Mouse (Mus musculus): Measurements from ENCODE around the gene Hmgcs2. TPM values are rescaled to one million over a fixed set of nuclear protein-coding genes. Genes with fewer than 3 reads are reported as not detected.

The Hmgcs2 gene
- polyA plus RNA-seq, 1 experiment from 2014 or later = 3.8 TPM

DNA sequence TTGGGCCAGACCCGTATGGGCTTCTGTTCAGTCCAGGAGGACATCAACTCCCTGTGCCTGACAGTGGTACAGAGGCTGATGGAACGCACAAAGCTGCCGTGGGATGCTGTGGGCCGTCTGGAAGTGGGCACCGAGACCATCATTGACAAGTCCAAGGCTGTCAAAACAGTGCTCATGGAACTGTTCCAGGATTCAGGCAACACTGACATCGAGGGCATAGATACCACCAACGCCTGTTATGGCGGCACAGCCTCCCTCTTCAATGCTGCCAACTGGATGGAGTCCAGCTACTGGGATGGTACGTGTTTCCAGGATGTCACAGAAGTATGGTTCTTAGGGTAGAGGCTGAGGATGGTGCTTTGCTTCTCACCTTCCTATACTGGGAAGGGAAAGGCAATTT lies 10.8 kb downstream of the Hmgcs2 start:
- no peaks in the 10 kb centered on the region for H3K36me3 ChIP-seq
- H3K4me3 ChIP-seq = no peak overlapping the region
- H3K4me1 ChIP-seq (replicated peaks) = no peaks in the 10 kb centered on the region
- DNase-seq (ENCODE audit: low spot score) = no peak
- H3K9me3 ChIP-seq = peaks cover 4% of the 10 kb centered on the region
- H3K27ac ChIP-seq = no peak overlapping the region
- no peaks in the 10 kb centered on the region for H3K27me3 ChIP-seq (ENCODE audit: insufficient read depth, poor library complexity, severe bottlenecking)
- 93% methylated on average over 9 of the region's 9 CpGs for WGBS

GRCm38 (mm10) chr3:98295965-98296364 lies 15.7 kb downstream of the Hmgcs2 start:
- H3K4me3 ChIP-seq = no peak overlapping the region
- WGBS = 58% methylated on average over 10 of the region's 10 CpGs
- no peak for DNase-seq (ENCODE audit: low spot score)
- no peaks in the 10 kb centered on the region for H3K36me3 ChIP-seq
- H3K9me3 ChIP-seq = no peaks in the 10 kb centered on the region; the same call in 1 of the 2 replicates
- H3K27me3 ChIP-seq (ENCODE audit: insufficient read depth, poor library complexity, severe bottlenecking) = no peaks in the 10 kb centered on the region
- no peak overlapping the region for H3K27ac ChIP-seq
- H3K4me1 ChIP-seq (replicated peaks) = no peaks in the 10 kb centered on the region

DNA sequence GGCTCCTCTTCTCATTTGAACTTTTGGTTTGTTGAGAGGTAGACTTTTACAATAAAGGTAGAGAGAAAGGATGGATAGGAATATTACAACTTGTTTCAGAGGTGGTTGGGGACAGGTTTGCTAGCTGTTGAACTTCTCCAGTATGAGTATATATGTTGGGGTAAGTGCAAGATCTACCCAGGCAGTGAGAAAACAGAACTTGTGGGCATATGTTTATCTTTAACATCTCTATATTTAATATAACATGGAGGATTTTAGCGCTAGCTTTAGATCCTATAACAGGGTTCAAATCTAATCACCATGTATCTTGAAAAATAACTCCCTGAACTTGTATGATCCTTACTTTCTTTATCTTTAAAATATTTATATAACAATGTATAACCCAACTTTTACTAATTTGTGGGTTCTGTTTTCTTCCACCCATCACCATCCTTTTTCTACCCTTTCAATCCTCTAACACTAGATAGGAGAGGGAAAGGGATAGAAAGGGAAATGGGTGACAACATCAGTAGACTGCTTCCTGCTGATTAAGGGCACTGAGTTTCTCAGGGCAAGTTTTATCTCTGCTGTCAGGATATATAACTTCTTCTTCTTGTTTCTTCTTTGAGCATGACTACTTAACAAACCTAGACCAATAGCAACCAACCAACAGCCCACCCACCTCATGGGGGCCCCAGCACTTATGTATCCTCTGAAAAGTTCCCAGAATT lies 19.3 kb downstream of the Hmgcs2 start:
- no peak for DNase-seq (ENCODE audit: low spot score)
- no peak overlapping the region for H3K27ac ChIP-seq
- H3K9me3 ChIP-seq = 0 out of 2 replicates have a peak, but pooled peaks cover 2% of the 10 kb centered on the region
- H3K4me3 ChIP-seq = no peak overlapping the region
- 90% methylated on average over 1 of the region's 1 CpGs for WGBS
- 0 out of 2 replicates have a peak, but pooled peaks cover 3% of the 10 kb centered on the region for H3K36me3 ChIP-seq
- H3K4me1 ChIP-seq (replicated peaks) = no peaks in the 10 kb centered on the region
- H3K27me3 ChIP-seq (ENCODE audit: insufficient read depth, poor library complexity, severe bottlenecking) = no peaks in the 10 kb centered on the region

DNA sequence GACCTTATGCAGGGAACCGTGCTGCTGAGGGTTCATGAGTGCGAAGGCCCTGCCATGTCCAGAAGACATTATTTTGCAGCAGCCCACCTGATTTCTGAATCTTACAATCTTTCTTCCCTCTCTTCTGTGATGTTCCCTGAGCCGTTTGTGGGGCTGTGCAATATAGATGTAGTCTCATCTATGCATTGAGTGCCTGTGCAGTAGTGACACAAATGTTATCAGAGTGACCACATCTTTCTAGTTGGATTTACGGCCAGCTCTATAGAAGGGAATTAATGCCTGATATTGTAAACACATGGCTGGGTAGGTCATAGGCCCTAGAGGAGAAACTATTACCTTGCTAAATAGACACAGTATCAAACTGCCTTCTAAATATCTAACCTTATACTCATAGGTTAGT lies 20.0 kb downstream of the Hmgcs2 start:
- DNase-seq (ENCODE audit: low spot score) = no peak
- Histone ChIP-seq H3K4me3 (no peak overlapping the region), H3K9me3 (0 out of 2 replicates have a peak, but pooled peaks cover 2% of the 10 kb centered on the region), H3K27me3 (ENCODE audit: insufficient read depth, poor library complexity, severe bottlenecking) (no peaks in the 10 kb centered on the region), H3K27ac (no peak overlapping the region), H3K4me1 (replicated peaks) (no peaks in the 10 kb centered on the region), H3K36me3 (0 out of 2 replicates have a peak, but pooled peaks cover 3% of the 10 kb centered on the region)
- 89% methylated on average over 4 of the region's 4 CpGs for WGBS

DNA sequence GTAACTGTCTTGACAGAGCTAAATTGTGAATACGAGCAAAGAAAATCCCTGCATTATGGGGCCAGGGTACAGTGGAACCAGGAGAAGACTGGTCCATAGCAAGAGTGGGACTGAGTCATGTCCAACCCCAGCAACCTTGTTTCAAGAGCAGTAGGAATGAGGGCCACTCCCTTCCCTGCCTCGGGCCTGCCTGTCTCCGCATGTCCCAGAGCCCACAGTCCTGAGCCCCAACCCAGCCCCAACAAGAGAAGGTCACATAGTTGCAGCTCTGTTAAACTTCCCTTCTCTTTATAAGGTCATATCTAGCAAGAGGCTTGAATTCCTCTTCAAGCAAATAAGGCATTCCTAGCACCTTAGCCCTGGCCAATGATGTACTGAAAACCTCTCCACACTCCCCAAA lies 21.5 kb downstream of the Hmgcs2 start:
- DNase-seq (ENCODE audit: low spot score) = no peak
- WGBS = 86% methylated on average over 3 of the region's 3 CpGs
- no peak overlapping the region for H3K27ac ChIP-seq
- H3K4me1 ChIP-seq (replicated peaks) = no peaks in the 10 kb centered on the region
- 0 out of 2 replicates have a peak, but pooled peaks cover 2% of the 10 kb centered on the region for H3K9me3 ChIP-seq
- H3K27me3 ChIP-seq (ENCODE audit: insufficient read depth, poor library complexity, severe bottlenecking) = no peaks in the 10 kb centered on the region
- 0 out of 2 replicates have a peak, but pooled peaks cover 3% of the 10 kb centered on the region for H3K36me3 ChIP-seq
- H3K4me3 ChIP-seq = no peak overlapping the region

DNA sequence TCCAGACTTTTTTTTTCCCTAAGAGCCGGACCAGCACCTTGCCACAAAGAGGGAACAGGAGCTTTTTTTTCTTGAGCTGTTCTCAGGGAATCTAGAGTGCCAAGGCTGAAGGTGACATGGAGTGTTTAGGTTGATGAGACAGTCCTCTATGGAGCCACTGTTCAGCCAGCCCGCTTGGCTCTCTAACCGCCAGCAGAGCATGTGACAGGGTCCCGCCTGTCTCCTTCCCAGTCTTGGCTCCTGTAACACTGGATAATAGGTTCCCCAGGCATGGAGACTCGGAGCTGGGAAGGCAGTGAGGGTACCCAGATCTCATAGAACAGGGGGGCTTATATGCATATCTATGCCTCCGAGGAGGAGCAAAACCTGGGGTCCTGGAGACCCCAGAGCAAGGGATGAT lies 28.4 kb downstream of the Hmgcs2 start:
- peaks cover 12% of the 10 kb centered on the region for H3K36me3 ChIP-seq
- 0 out of 2 replicates have a peak, but pooled peaks cover 4% of the 10 kb centered on the region for H3K4me1 ChIP-seq (replicated peaks)
- no peak overlapping the region for H3K4me3 ChIP-seq
- no peak for DNase-seq (ENCODE audit: low spot score)
- no peaks in the 10 kb centered on the region for H3K9me3 ChIP-seq
- no peaks in the 10 kb centered on the region for H3K27me3 ChIP-seq (ENCODE audit: insufficient read depth, poor library complexity, severe bottlenecking)
- 87% methylated on average over 6 of the region's 6 CpGs for WGBS
- no peak overlapping the region for H3K27ac ChIP-seq

GRCm38 (mm10) chr3:98310456-98310855 lies 30.2 kb downstream of the Hmgcs2 start:
- 86% methylated on average over 1 of the region's 1 CpGs for WGBS
- Histone ChIP-seq H3K4me3 (no peak overlapping the region), H3K4me1 (replicated peaks) (0 out of 2 replicates have a peak, but pooled peaks cover 5% of the 10 kb centered on the region), H3K27ac (no peak overlapping the region), H3K27me3 (ENCODE audit: insufficient read depth, poor library complexity, severe bottlenecking) (no peaks in the 10 kb centered on the region), H3K9me3 (no peaks in the 10 kb centered on the region), H3K36me3 (peaks cover 30% of the 10 kb centered on the region)
- DNase-seq (ENCODE audit: low spot score) = no peak

DNA sequence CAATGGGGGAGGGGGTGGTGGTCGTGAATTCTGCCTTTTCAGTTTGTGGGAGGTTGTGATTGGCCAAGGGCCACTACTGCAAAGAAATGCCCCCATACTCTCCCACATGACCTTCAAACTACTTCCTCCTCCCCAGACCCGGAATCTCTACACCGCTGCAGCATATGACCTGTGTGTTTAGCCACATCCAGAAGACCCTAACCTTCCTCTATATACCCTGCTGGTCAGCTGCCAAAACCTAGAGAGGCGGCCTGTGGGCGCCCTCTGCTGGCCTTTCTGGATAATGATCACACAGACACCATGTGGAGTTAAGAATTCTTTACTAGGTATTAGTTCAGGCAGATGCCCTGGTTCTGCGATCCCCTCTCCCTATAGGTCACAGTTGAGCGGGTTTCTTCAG lies 32.6 kb downstream of the Hmgcs2 start:
- no peaks in the 10 kb centered on the region for H3K9me3 ChIP-seq
- no peak overlapping the region for H3K4me3 ChIP-seq
- DNase-seq (ENCODE audit: low spot score) = peak; percentile 70
- no peak overlapping the region for H3K27ac ChIP-seq
- 37% methylated on average over 7 of the region's 7 CpGs for WGBS
- no peaks in the 10 kb centered on the region for H3K27me3 ChIP-seq (ENCODE audit: insufficient read depth, poor library complexity, severe bottlenecking)
- H3K4me1 ChIP-seq (replicated peaks) = peaks cover 13% of the 10 kb centered on the region
- peaks cover 51% of the 10 kb centered on the region for H3K36me3 ChIP-seq

- H3K9me3 ChIP-seq = no peaks in the 10 kb centered on the region
- peaks cover 20% of the 10 kb centered on the region for H3K4me1 ChIP-seq (replicated peaks)
- 81% methylated on average over 9 of the region's 9 CpGs for WGBS
- no peak overlapping the region for H3K4me3 ChIP-seq
- H3K27me3 ChIP-seq (ENCODE audit: insufficient read depth, poor library complexity, severe bottlenecking) = no peaks in the 10 kb centered on the region
- DNase-seq (ENCODE audit: low spot score) = no peak
- H3K36me3 ChIP-seq = peaks cover 58% of the 10 kb centered on the region
- H3K27ac ChIP-seq = no peak overlapping the region
Measured at GRCm38 (mm10) chr3:98313294-98314155, 33.3 kb downstream of the Hmgcs2 start.

DNA sequence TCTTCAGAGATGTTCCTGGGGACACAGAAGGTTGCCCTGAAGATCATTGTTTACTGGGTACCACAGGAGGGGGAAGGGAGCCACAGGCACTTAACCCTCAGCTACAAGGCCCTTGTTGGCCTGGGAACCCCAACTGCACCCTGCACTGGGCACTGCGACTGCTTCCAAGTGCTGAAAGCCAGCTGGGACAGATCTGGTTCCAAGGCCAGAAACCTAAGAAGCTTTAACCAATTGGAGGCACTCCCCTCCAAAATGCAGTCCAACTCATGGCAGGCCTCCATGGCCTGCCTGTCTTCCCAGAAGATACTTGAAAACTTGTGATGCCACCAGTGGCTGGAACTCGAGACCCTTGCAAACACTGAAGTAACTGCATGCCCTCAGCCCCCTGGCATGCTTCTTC lies 34.9 kb downstream of the Hmgcs2 start:
- WGBS = 86% methylated on average over 2 of the region's 2 CpGs
- Histone ChIP-seq H3K4me1 (replicated peaks) (peaks cover 36% of the 10 kb centered on the region), H3K36me3 (peaks cover 69% of the 10 kb centered on the region), H3K4me3 (no peak overlapping the region), H3K27ac (no peak overlapping the region), H3K27me3 (ENCODE audit: insufficient read depth, poor library complexity, severe bottlenecking) (no peaks in the 10 kb centered on the region), H3K9me3 (no peaks in the 10 kb centered on the region)
- no peak for DNase-seq (ENCODE audit: low spot score)

DNA sequence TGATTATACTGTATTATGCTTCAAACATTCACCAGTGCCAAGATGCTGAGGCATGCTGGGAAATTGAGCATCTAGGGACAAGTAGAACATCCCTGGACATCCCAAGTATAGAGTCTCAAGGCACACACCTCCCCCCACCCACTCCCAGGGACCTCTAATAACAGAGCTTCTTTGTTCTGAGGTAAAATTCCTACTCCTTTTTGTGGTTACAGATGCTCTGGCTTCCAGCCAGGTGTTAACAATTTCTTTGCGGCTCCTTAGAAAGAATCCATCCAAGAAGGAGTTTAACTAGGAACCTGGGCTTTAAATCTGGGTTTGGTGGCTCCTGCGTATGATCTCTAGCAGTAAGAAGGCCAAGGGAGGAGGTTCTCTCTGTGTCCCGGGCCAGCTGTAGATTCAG lies 36.9 kb downstream of the Hmgcs2 start:
- H3K27ac ChIP-seq = 0 out of 2 replicates have a peak overlapping the region, but pooled peaks have one; percentile 50

GRCm38 (mm10) chr3:98319190-98319589 lies 39.0 kb downstream of the Hmgcs2 start:
- Histone ChIP-seq H3K27ac (peak overlapping the region; percentile 91), H3K36me3 (peaks cover 88% of the 10 kb centered on the region), H3K4me1 (replicated peaks) (peaks cover 48% of the 10 kb centered on the region), H3K9me3 (no peaks in the 10 kb centered on the region), H3K4me3 (no peak overlapping the region), H3K27me3 (ENCODE audit: insufficient read depth, poor library complexity, severe bottlenecking) (no peaks in the 10 kb centered on the region)
- DNase-seq (ENCODE audit: low spot score) = peak; percentile 83
- 34% methylated on average over 2 of the region's 2 CpGs for WGBS

More for the DNA sequence above, 36.9 kb downstream of the Hmgcs2 start:
- Histone ChIP-seq H3K4me3 (no peak overlapping the region), H3K36me3 (peaks cover 84% of the 10 kb centered on the region), H3K9me3 (no peaks in the 10 kb centered on the region), H3K4me1 (replicated peaks) (peaks cover 49% of the 10 kb centered on the region), H3K27me3 (ENCODE audit: insufficient read depth, poor library complexity, severe bottlenecking) (no peaks in the 10 kb centered on the region)
- 82% methylated on average over 3 of the region's 3 CpGs for WGBS
- no peak for DNase-seq (ENCODE audit: low spot score)

GRCm38 (mm10) chr3:98322209-98322608 lies 42.0 kb downstream of the Hmgcs2 start:
- no peak for DNase-seq (ENCODE audit: low spot score)
- WGBS = 95% methylated on average over 5 of the region's 5 CpGs
- Histone ChIP-seq H3K4me1 (replicated peaks) (peaks cover 51% of the 10 kb centered on the region), H3K36me3 (peaks cover 91% of the 10 kb centered on the region), H3K27me3 (ENCODE audit: insufficient read depth, poor library complexity, severe bottlenecking) (no peaks in the 10 kb centered on the region), H3K27ac (no peak overlapping the region), H3K9me3 (no peaks in the 10 kb centered on the region), H3K4me3 (no peak overlapping the region)

Measured in hindbrain, embryonic 10.5 days (tissue).